Mouse (Mus musculus) limb, embryonic 11.5 days (tissue): ENCODE results near the gene Bad. TPM values are rescaled to one million over a fixed set of nuclear protein-coding genes. Genes with fewer than 3 reads are reported as not detected.
A peak's percentile ranks its signal among the peaks of the same experiment; 100 is the strongest.

ENCODE experiments used
- ATAC-seq: fragments of 200-750 bp; cut with Nextera tagmentation; 2 replicates; pipeline ENCODE4 v1.8.0; 2017; ENCODE audit warnings: low read depth; ENCODE audit not compliant: insufficient number of reproducible peaks, low FRiP score, low TSS enrichment
- DNase-seq: peaks from one replicate; pipeline ENCODE4 v3.0.0-alpha.2; 2015; ENCODE audit warnings: low spot score
- H3K27ac ChIP-seq: fragments of 300-500 bp; sonication (generic); replicated peaks from 2 replicates; pipeline ENCODE4 v1.5.1; 2014; ENCODE audit warnings: low read depth, mild to moderate bottlenecking, low read length
- H3K27me3 ChIP-seq: fragments of 300-500 bp; sonication (generic); 2 replicates; pipeline ENCODE4 v1.6.1; 2014; ENCODE audit warnings: mild to moderate bottlenecking, low read length, mixed read lengths; ENCODE audit not compliant: control insufficient read depth, insufficient read depth
- H3K36me3 ChIP-seq: fragments of 300-500 bp; sonication (generic); 2 replicates; pipeline ENCODE4 v1.6.1; 2014; ENCODE audit warnings: mild to moderate bottlenecking, low read length, moderate library complexity, mixed read lengths; ENCODE audit not compliant: control insufficient read depth, insufficient read depth
- H3K4me1 ChIP-seq: fragments of 300-500 bp; sonication (generic); 2 replicates; pipeline ENCODE4 v1.6.1; 2014; ENCODE audit warnings: low read length, mixed read lengths; ENCODE audit not compliant: control insufficient read depth, insufficient read depth
- H3K4me2 ChIP-seq: fragments of 300-500 bp; sonication (generic); 2 replicates; pipeline ENCODE4 v1.6.1; 2014; ENCODE audit warnings: low read depth, mild to moderate bottlenecking, moderate library complexity; ENCODE audit not compliant: severe bottlenecking
- H3K4me3 ChIP-seq: fragments of 300-500 bp; sonication (generic); 2 replicates; pipeline ENCODE4 v1.5.1; 2014; ENCODE audit warnings: low read depth, low read length
- H3K9ac ChIP-seq: fragments of 300-500 bp; sonication (generic); 2 replicates; pipeline ENCODE4 v1.6.1; 2014; ENCODE audit warnings: mild to moderate bottlenecking, low read length
- H3K9me3 ChIP-seq: fragments of 300-500 bp; sonication (generic); 2 replicates; pipeline ENCODE4 v1.6.1; 2016; ENCODE audit warnings: low read length; ENCODE audit not compliant: control insufficient read depth
- WGBS: fragments of 180-500 bp; shearing (Covaris S2); extraction: QIAGEN DNeasy Blood & Tissue Kit; methylation state at CpG from one replicate; pipeline ENCODE4 v1.1.7; 2014; 5-methylcytosine and 5-hydroxymethylcytosine counted together
- polyA plus RNA-seq: library from polyadenylated mRNA; unstranded; fragments of >200 nt; fragmentation: Nextera tagmentation; extraction: Ambion mirVana; gene quantifications from 2 replicates; pipeline ENCODE4 v1.2.1, GENCODE M21; 2014

Bad gene
- polyA plus RNA-seq, 1 experiment from 2014 or later, result 51.7 TPM

GRCm38 (mm10) chr19:6925611-6926329 is 15.9 kb upstream of the Bad start:
- DNase-seq (no peak), ATAC-seq (no peak)
- Histone ChIP-seq H3K4me1 (peaks cover 5% of the 10 kb centered on the region), H3K27me3 (peaks cover 69% of the 10 kb centered on the region), H3K36me3 (no peaks in the 10 kb centered on the region), H3K4me3 (peak overlapping the region; percentile 2; the same call in 1 of the 2 replicates), H3K27ac (no peak overlapping the region), H3K4me2 (no peak overlapping the region; the same call in 1 of the 2 replicates), H3K9ac (no peak overlapping the region), H3K9me3 (no peaks in the 10 kb centered on the region)
- WGBS, result 7% methylated on average over 35 of the region's 40 CpGs

DNA sequence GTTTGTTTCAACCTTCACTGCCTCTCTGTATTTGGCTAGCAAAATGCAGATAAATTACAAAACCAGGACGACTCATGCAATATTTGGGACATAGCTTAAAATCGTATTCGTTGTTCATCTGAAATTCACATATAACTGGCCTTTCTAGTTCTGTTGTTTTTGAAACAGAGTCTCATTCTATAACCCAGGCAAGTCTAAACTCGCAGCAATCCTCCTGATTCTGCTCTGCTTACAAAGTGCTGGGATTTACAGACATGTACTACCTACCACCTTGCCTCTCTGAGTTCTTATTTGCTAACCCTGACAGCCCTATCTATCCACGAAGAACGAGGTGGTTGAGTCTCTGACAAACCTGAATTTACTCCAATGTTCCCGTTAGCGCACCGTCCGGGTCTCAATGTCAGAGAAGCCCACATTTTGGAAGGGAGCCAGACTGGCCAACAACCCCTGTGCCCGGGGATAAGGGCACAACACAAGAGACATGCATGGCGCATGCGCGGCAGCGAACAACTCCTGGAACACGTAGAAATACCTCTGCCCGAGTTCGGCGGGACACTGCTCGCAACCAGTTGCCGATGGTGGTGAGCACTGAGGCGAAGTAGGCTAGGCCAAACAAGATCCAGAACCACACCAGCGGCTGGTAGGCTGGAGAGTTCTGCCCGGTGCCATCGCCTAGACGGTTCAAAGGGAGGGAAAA is 15.0 kb upstream of the Bad start:
- Histone ChIP-seq H3K27me3 (peaks cover 78% of the 10 kb centered on the region), H3K36me3 (no peaks in the 10 kb centered on the region), H3K9me3 (no peaks in the 10 kb centered on the region), H3K27ac (no peak overlapping the region), H3K4me2 (peak overlapping the region; percentile 32), H3K4me3 (peak overlapping the region; percentile 15), H3K4me1 (peaks cover 2% of the 10 kb centered on the region; the same call in 1 of the 2 replicates), H3K9ac (peak overlapping the region; percentile 27; the same call in 1 of the 2 replicates)
- DNase-seq (peak; percentile 68), ATAC-seq (no peak)
- 10% methylated on average over 26 of the region's 26 CpGs for WGBS

DNA sequence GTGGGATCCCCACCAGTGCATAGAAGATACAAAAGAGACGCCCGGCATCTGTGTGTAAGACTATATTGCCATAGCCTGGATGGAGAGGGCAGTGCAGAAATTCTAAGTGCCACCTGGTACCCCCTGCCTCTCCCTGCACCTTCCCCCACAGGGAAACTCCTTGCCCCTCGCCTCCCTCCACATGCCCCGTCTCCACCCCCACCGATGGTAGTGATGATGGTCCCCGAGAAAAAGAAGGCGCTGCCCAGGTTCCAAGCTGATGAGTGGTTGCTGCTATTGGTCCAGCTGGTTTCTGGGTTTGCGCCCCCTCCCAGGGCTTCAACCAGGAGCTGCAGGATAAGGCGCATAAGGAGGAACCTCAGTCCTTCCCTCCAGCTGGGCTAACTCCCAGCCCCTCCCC is 13.6 kb upstream of the Bad start:
- no peak overlapping the region for H3K9ac ChIP-seq
- DNase-seq (no peak), ATAC-seq (no peak)
- peaks cover 84% of the 10 kb centered on the region for H3K27me3 ChIP-seq
- no peaks in the 10 kb centered on the region for H3K36me3 ChIP-seq
- H3K9me3 ChIP-seq, result no peaks in the 10 kb centered on the region
- no peak overlapping the region for H3K27ac ChIP-seq
- no peak overlapping the region for H3K4me2 ChIP-seq
- 19% methylated on average over 9 of the region's 9 CpGs for WGBS
- no peak overlapping the region for H3K4me3 ChIP-seq
- 0 out of 2 replicates have a peak, but pooled peaks cover 2% of the 10 kb centered on the region for H3K4me1 ChIP-seq

DNA sequence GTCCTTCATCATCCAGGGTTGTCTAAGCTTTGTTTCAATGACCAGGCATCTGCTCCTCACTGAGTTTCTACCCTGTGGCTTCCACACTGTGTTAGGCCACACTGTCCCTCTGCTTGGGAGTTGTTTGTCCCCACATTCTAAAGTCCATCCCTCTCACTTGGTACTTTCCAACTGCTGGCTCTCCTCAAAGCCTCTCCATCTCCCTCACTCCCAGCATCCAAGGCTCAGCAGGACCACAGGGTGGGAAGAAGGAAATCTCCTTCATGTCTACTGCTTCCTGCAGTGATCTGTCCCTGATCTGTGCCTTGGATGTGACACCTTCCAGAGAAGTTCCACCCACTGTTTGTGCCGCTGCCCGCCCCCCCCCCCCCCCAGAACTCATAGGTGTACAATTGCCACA is 10.7 kb upstream of the Bad start:
- WGBS, result 29% methylated on average over 2 of the region's 2 CpGs
- H3K36me3 ChIP-seq, result no peaks in the 10 kb centered on the region
- H3K27ac ChIP-seq, result no peak overlapping the region
- no peak overlapping the region for H3K4me3 ChIP-seq
- peaks cover 9% of the 10 kb centered on the region for H3K4me1 ChIP-seq
- no peak for ATAC-seq
- H3K9me3 ChIP-seq, result no peaks in the 10 kb centered on the region
- no peak overlapping the region for H3K4me2 ChIP-seq
- peaks cover 86% of the 10 kb centered on the region for H3K27me3 ChIP-seq
- no peak overlapping the region for H3K9ac ChIP-seq
- no peak for DNase-seq

GRCm38 (mm10) chr19:6932018-6932417 is 9.6 kb upstream of the Bad start:
- ATAC-seq, result no peak
- no peak for DNase-seq
- H3K36me3 ChIP-seq, result no peaks in the 10 kb centered on the region
- H3K9ac ChIP-seq, result no peak overlapping the region
- no peaks in the 10 kb centered on the region for H3K9me3 ChIP-seq
- H3K4me2 ChIP-seq, result no peak overlapping the region
- no peak overlapping the region for H3K4me3 ChIP-seq
- peaks cover 9% of the 10 kb centered on the region for H3K4me1 ChIP-seq
- no peak overlapping the region for H3K27ac ChIP-seq
- 62% methylated on average over 1 of the region's 1 CpGs for WGBS
- peaks cover 80% of the 10 kb centered on the region for H3K27me3 ChIP-seq

DNA sequence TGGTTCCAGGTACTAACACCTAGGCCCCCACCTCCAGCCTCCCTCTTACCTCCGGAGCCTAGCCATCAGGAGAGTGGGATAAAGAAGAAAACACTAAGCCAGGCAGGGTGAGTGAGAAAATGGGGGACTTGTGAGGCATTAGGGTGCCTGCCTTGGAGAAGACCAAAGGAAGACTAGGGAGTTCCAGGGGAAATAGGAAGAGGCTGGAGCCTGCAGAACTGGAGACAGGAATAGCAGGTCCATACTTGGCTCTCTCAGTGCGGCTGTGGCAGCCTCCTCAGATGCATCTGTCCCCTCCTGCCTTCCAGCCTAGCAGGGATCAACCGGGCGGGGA is 8.6 kb upstream of the Bad start:
- WGBS, result 18% methylated on average over 4 of the region's 4 CpGs
- H3K4me3 ChIP-seq, result peak overlapping the region; percentile 26
- H3K9ac ChIP-seq, result no peak overlapping the region
- H3K27ac ChIP-seq, result no peak overlapping the region
- ATAC-seq, result no peak
- peaks cover 8% of the 10 kb centered on the region for H3K4me1 ChIP-seq
- H3K9me3 ChIP-seq, result no peaks in the 10 kb centered on the region
- no peaks in the 10 kb centered on the region for H3K36me3 ChIP-seq
- H3K27me3 ChIP-seq, result peaks cover 69% of the 10 kb centered on the region
- H3K4me2 ChIP-seq, result no peak overlapping the region
- no peak for DNase-seq

GRCm38 (mm10) chr19:6933436-6934194 is 8.0 kb upstream of the Bad start:
- no peak overlapping the region for H3K27ac ChIP-seq
- H3K9ac ChIP-seq, result no peak overlapping the region
- H3K4me2 ChIP-seq, result peak overlapping the region; percentile 33
- H3K4me1 ChIP-seq, result peaks cover 7% of the 10 kb centered on the region
- 3% methylated on average over 57 of the region's 58 CpGs for WGBS
- no peak for DNase-seq
- H3K9me3 ChIP-seq, result no peaks in the 10 kb centered on the region
- peaks cover 66% of the 10 kb centered on the region for H3K27me3 ChIP-seq
- ATAC-seq, result peak; percentile 26; the same call in 1 of the 2 replicates
- H3K36me3 ChIP-seq, result no peaks in the 10 kb centered on the region
- peak overlapping the region; percentile 26 for H3K4me3 ChIP-seq

DNA sequence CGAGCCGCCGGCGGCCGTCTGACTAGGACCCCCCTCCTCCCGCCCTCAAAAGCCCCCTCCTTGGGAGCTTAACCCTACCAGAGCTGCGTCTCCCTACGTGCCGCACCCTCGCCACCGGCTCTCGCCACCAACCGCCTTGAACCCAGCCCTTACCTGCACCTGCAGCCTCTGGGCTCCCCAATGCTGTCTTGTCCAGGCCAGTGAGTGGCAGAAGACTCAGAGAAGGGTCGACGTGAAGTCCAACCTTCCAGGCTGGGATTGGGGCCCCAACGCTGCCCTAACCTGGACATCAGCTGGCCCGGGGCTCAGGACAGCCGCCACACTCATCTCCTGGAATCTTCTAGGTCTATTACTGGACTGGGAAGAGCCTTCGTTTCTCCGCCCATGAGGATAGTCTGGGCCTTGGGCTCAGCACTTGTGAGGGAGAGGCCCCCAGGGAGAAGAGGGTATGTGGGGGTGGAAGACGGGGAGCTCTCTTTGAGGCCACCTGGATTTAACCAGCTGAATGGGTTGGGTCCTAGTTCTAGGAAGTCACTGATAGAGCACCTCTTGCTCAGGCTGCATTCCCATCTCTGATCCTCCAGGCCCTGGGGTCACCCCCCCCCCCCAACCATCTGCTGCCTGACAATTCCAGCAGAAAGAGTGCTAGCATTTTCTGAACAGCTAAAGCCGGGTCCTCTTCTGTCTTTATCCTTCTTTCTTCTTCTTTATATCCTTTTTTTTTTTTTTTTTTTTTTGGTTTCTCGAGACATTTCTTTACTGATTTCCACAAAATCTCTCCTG is 7.3 kb upstream of the Bad start, which contains the start of gene Kcnk4:
Gene Kcnk4, minus strand, starts transcription at position 321 of the 783 bp plus-strand sequence.
- no peak within 1 kb of the TSS for H3K9ac ChIP-seq
- peak within 1 kb of the TSS; percentile 33 for H3K4me2 ChIP-seq
- no peaks in the 10 kb centered on the region for H3K9me3 ChIP-seq
- 8% methylated on average over 23 of the region's 23 CpGs for WGBS
- no peaks in the 10 kb centered on the region for H3K36me3 ChIP-seq
- peak within 1 kb of the TSS; percentile 26 for H3K4me3 ChIP-seq
- ATAC-seq, result no peak
- H3K27me3 ChIP-seq, result peaks cover 61% of the 10 kb centered on the region
- DNase-seq, result no peak
- H3K4me1 ChIP-seq, result peaks cover 7% of the 10 kb centered on the region
- H3K27ac ChIP-seq, result no peak within 1 kb of the TSS
